Mouse (Mus musculus): Measurements from ENCODE around the gene Zfp715. TPM values are rescaled to one million over a fixed set of nuclear protein-coding genes. Genes with fewer than 3 reads are reported as not detected.
A peak's percentile ranks its signal among the peaks of the same experiment; 100 is the strongest.
"Not testable (repeated sequence)": the region's sequence is repeated elsewhere in the genome, so short reads cannot be mapped to it uniquely, and the experiment has no call there.

The Zfp715 gene
- 0.01 and 0.04 TPM in 2 replicates for polyA plus RNA-seq (2012)

GRCm38 (mm10) chr7:43313013-43313428 is at the start of gene Zfp715:
Zfp715 (minus strand) TSS chr7:43313294.
- H3K9me3 ChIP-seq (ENCODE audit: control insufficient read depth, low read length): no peaks in the 10 kb centered on the region
- TF ChIP-seq GATA1 (IDR thresholded peaks at IDR 0.05; ENCODE audit: low read length) (no peak), TAL1 (IDR thresholded peaks at IDR 0.05; ENCODE audit: low read length) (no peak)
- peaks cover 16% of the 10 kb centered on the region for H3K36me3 ChIP-seq (ENCODE audit: control insufficient read depth)
- H3K4me1 ChIP-seq (ENCODE audit: control insufficient read depth): peaks cover 22% of the 10 kb centered on the region
- peak within 1 kb of the TSS; percentile 91 for H3K4me3 ChIP-seq (replicated peaks)
- H3K27me3 ChIP-seq (ENCODE audit: control insufficient read depth): no peaks in the 10 kb centered on the region

GRCm38 (mm10) chr7:43362021-43362420 is 48.9 kb upstream of the Zfp715 start:
- no peak overlapping the region for H3K4me3 ChIP-seq (replicated peaks)
- H3K36me3 ChIP-seq (ENCODE audit: control insufficient read depth): no peaks in the 10 kb centered on the region
- H3K9me3 ChIP-seq (ENCODE audit: control insufficient read depth, low read length): no peaks in the 10 kb centered on the region
- no peaks in the 10 kb centered on the region for H3K4me1 ChIP-seq (ENCODE audit: control insufficient read depth)
- no peaks in the 10 kb centered on the region for H3K27me3 ChIP-seq (ENCODE audit: control insufficient read depth)
- TF ChIP-seq GATA1 (IDR thresholded peaks at IDR 0.05; ENCODE audit: low read length) (no peak), TAL1 (IDR thresholded peaks at IDR 0.05; ENCODE audit: low read length) (no peak)

- Histone ChIP-seq H3K9me3 (ENCODE audit: control insufficient read depth, low read length) (no peaks in the 10 kb centered on the region), H3K4me1 (ENCODE audit: control insufficient read depth) (no peaks in the 10 kb centered on the region), H3K27me3 (ENCODE audit: control insufficient read depth) (no peaks in the 10 kb centered on the region), H3K4me3 (replicated peaks) (no peak overlapping the region), H3K36me3 (ENCODE audit: control insufficient read depth) (no peaks in the 10 kb centered on the region)
- no peak for TF ChIP-seq GATA1 (IDR thresholded peaks at IDR 0.05; ENCODE audit: low read length)
- no peak for TF ChIP-seq TAL1 (IDR thresholded peaks at IDR 0.05; ENCODE audit: low read length)
Observed at GRCm38 (mm10) chr7:43361442-43361841, 48.3 kb upstream of the Zfp715 start.

DNA sequence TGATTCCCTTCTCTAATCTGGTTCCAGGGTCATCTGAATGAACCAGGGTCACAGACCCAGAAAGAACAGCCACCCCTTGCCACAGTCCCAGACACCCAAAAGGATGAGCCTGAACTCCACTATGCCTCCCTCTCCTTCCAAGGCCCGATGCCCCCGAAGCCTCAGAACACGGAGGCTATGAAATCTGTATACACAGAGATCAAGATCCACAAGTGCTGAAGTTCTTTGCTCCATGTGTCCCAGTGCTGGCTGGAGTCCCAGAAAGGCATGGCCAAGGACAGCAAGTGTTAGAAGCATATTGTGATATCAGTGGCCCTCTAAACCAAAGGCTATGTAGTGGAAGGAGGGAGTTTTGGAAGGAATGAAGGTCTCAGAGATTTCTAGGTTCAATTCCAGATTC is 45.5 kb upstream of the Zfp715 start:
- Histone ChIP-seq H3K9me3 (ENCODE audit: control insufficient read depth, low read length) (no peaks in the 10 kb centered on the region), H3K4me3 (replicated peaks) (no peak overlapping the region), H3K4me1 (ENCODE audit: control insufficient read depth) (peaks cover 2% of the 10 kb centered on the region), H3K27me3 (ENCODE audit: control insufficient read depth) (no peaks in the 10 kb centered on the region), H3K36me3 (ENCODE audit: control insufficient read depth) (no peaks in the 10 kb centered on the region)
- TF ChIP-seq TAL1 (IDR thresholded peaks at IDR 0.05; ENCODE audit: low read length): no peak
- no peak for TF ChIP-seq GATA1 (IDR thresholded peaks at IDR 0.05; ENCODE audit: low read length)

- H3K9me3 ChIP-seq (ENCODE audit: control insufficient read depth, low read length): no peaks in the 10 kb centered on the region
- H3K36me3 ChIP-seq (ENCODE audit: control insufficient read depth): no peaks in the 10 kb centered on the region
- TF ChIP-seq TAL1 (IDR thresholded peaks at IDR 0.05; ENCODE audit: low read length) (no peak), GATA1 (IDR thresholded peaks at IDR 0.05; ENCODE audit: low read length) (no peak)
- no peaks in the 10 kb centered on the region for H3K27me3 ChIP-seq (ENCODE audit: control insufficient read depth)
- H3K4me3 ChIP-seq (replicated peaks): no peak overlapping the region
- H3K4me1 ChIP-seq (ENCODE audit: control insufficient read depth): peaks cover 2% of the 10 kb centered on the region
Observed at GRCm38 (mm10) chr7:43354893-43355835, 42.1 kb upstream of the Zfp715 start.

- H3K9me3 ChIP-seq (ENCODE audit: control insufficient read depth, low read length): no peaks in the 10 kb centered on the region
- no peak overlapping the region for H3K4me3 ChIP-seq (replicated peaks)
- H3K27me3 ChIP-seq (ENCODE audit: control insufficient read depth): no peaks in the 10 kb centered on the region
- peaks cover 2% of the 10 kb centered on the region for H3K4me1 ChIP-seq (ENCODE audit: control insufficient read depth)
- no peak for TF ChIP-seq TAL1 (IDR thresholded peaks at IDR 0.05; ENCODE audit: low read length)
- TF ChIP-seq GATA1 (IDR thresholded peaks at IDR 0.05; ENCODE audit: low read length): no peak
- no peaks in the 10 kb centered on the region for H3K36me3 ChIP-seq (ENCODE audit: control insufficient read depth)
Observed at GRCm38 (mm10) chr7:43353758-43354157, 40.7 kb upstream of the Zfp715 start.

DNA sequence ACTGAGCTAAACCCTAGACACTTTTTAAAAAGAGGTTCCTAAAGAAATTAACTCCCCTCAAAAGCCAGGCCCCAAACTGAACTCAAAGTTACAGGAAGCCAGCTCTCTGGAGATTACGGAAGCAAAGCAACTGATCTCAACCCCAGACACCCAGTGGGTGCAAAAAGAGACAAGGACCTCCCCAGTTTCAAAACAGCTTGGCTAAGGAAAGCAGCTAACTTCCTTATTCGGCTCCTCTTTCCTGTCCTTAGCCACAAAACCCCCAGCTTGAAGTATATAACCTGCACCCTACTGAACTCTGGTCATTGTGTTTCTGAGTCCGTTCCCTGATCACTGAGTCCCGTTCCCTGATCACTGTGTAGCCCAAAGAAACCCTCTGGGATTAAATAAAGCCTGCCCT is 40.0 kb upstream of the Zfp715 start:
- H3K27me3 ChIP-seq (ENCODE audit: control insufficient read depth): no peaks in the 10 kb centered on the region
- H3K4me1 ChIP-seq (ENCODE audit: control insufficient read depth): peaks cover 2% of the 10 kb centered on the region
- no peaks in the 10 kb centered on the region for H3K36me3 ChIP-seq (ENCODE audit: control insufficient read depth)
- no peaks in the 10 kb centered on the region for H3K9me3 ChIP-seq (ENCODE audit: control insufficient read depth, low read length)
- TF ChIP-seq TAL1 (IDR thresholded peaks at IDR 0.05; ENCODE audit: low read length): no peak
- TF ChIP-seq GATA1 (IDR thresholded peaks at IDR 0.05; ENCODE audit: low read length): no peak
- H3K4me3 ChIP-seq (replicated peaks): no peak overlapping the region

GRCm38 (mm10) chr7:43351154-43351553 is 38.1 kb upstream of the Zfp715 start, which contains the start of gene Siglecf:
Siglecf (plus strand) TSS chr7:43351341.
- Histone ChIP-seq H3K36me3 (ENCODE audit: control insufficient read depth) (no peaks in the 10 kb centered on the region), H3K4me3 (replicated peaks) (no peak within 1 kb of the TSS), H3K27me3 (ENCODE audit: control insufficient read depth) (no peaks in the 10 kb centered on the region), H3K4me1 (ENCODE audit: control insufficient read depth) (peaks cover 2% of the 10 kb centered on the region), H3K9me3 (ENCODE audit: control insufficient read depth, low read length) (no peaks in the 10 kb centered on the region)
- no peak for TF ChIP-seq TAL1 (IDR thresholded peaks at IDR 0.05; ENCODE audit: low read length)
- no peak for TF ChIP-seq GATA1 (IDR thresholded peaks at IDR 0.05; ENCODE audit: low read length)

- not testable (repeated sequence) for H3K4me3 ChIP-seq (replicated peaks); H3K4me1 ChIP-seq (ENCODE audit: control insufficient read depth); H3K36me3 ChIP-seq (ENCODE audit: control insufficient read depth); H3K9me3 ChIP-seq (ENCODE audit: control insufficient read depth, low read length); H3K27me3 ChIP-seq (ENCODE audit: control insufficient read depth)
Observed at GRCm38 (mm10) chr7:43349623-43350022, 36.5 kb upstream of the Zfp715 start.
